Mouse (Mus musculus) liver, embryonic 15.5 days (tissue): ENCODE results near the gene Vmo1. TPM values are rescaled to one million over a fixed set of nuclear protein-coding genes. Genes with fewer than 3 reads are reported as not detected.

Experiments
- ATAC-seq: fragments of 200-750 bp; cut with Nextera tagmentation; 2 replicates; pipeline ENCODE4 v1.8.0; 2017; ENCODE audit warnings: moderate number of reproducible peaks, mild to moderate bottlenecking, moderate library complexity; ENCODE audit not compliant: insufficient read depth
- H3K27ac ChIP-seq: fragments of 300-500 bp; sonication (generic); replicated peaks from 2 replicates; pipeline ENCODE4 v1.5.1; 2015; ENCODE audit warnings: mild to moderate bottlenecking, inconsistent platforms
- H3K27me3 ChIP-seq: fragments of 300-500 bp; sonication (generic); 2 replicates; pipeline ENCODE4 v1.6.1; 2015; ENCODE audit warnings: mild to moderate bottlenecking, inconsistent platforms
- H3K36me3 ChIP-seq: fragments of 300-500 bp; sonication (generic); replicated peaks from 2 replicates; pipeline ENCODE4 v1.6.1; 2015; ENCODE audit warnings: moderate library complexity, mild to moderate bottlenecking, inconsistent platforms
- H3K4me1 ChIP-seq: fragments of 300-500 bp; sonication (generic); replicated peaks from 2 replicates; pipeline ENCODE4 v1.6.1; 2015; ENCODE audit warnings: inconsistent platforms
- H3K4me2 ChIP-seq: fragments of 300-500 bp; sonication (generic); 2 replicates; pipeline ENCODE4 v1.6.1; 2015; ENCODE audit warnings: moderate library complexity, mild to moderate bottlenecking, inconsistent platforms
- H3K4me3 ChIP-seq: fragments of 300-500 bp; sonication (generic); replicated peaks from 2 replicates; pipeline ENCODE4 v1.5.1; 2015; ENCODE audit warnings: mild to moderate bottlenecking, inconsistent platforms
- H3K9ac ChIP-seq: fragments of 300-500 bp; sonication (generic); 2 replicates; pipeline ENCODE4 v1.6.1; 2015; ENCODE audit warnings: moderate library complexity, mild to moderate bottlenecking, inconsistent platforms
- H3K9me3 ChIP-seq: fragments of 300-500 bp; sonication (generic); replicated peaks from 2 replicates; pipeline ENCODE4 v1.6.1; 2016; ENCODE audit warnings: inconsistent platforms
- WGBS: fragments of 180-500 bp; shearing (Covaris S2); methylation state at CpG from one replicate; pipeline ENCODE4 v1.1.7; 2015; ENCODE audit warnings: mixed read lengths; ENCODE audit not compliant: insufficient replicate concordance; 5-methylcytosine and 5-hydroxymethylcytosine counted together
- polyA plus RNA-seq: library from polyadenylated mRNA; unstranded; fragments of >200 nt; fragmentation: Nextera tagmentation; extraction: Ambion mirVana; gene quantifications from 2 replicates; pipeline ENCODE4 v1.2.1, GENCODE M21; 2015

Vmo1 gene
- polyA plus RNA-seq, 1 experiment from 2014 or later, result 0.31 TPM

- WGBS, result 57% methylated on average over 3 of the region's 3 CpGs
- no peak overlapping the region for H3K27ac ChIP-seq
- H3K4me3 ChIP-seq, result no peak overlapping the region
- H3K27me3 ChIP-seq, result peaks cover 32% of the 10 kb centered on the region
- no peaks in the 10 kb centered on the region for H3K36me3 ChIP-seq
- ATAC-seq, result no peak
- no peak overlapping the region for H3K9ac ChIP-seq
- H3K4me2 ChIP-seq, result no peak overlapping the region
- peaks cover 8% of the 10 kb centered on the region for H3K4me1 ChIP-seq
- H3K9me3 ChIP-seq, result no peaks in the 10 kb centered on the region
These were observed 44.7 kb downstream of the Vmo1 start for GRCm38 (mm10) chr11:70469764-70470163.

GRCm38 (mm10) chr11:70467902-70468619, 46.4 kb downstream of the Vmo1 start:
- H3K4me2 ChIP-seq, result no peak overlapping the region
- peaks cover 6% of the 10 kb centered on the region for H3K4me1 ChIP-seq
- H3K27me3 ChIP-seq, result peaks cover 49% of the 10 kb centered on the region
- H3K9ac ChIP-seq, result no peak overlapping the region
- H3K36me3 ChIP-seq, result no peaks in the 10 kb centered on the region
- no peak for ATAC-seq
- 45% methylated on average over 5 of the region's 5 CpGs for WGBS
- H3K4me3 ChIP-seq, result no peak overlapping the region
- no peak overlapping the region; the same call in 1 of the 2 replicates for H3K27ac ChIP-seq
- H3K9me3 ChIP-seq, result no peaks in the 10 kb centered on the region

GRCm38 (mm10) chr11:70465824-70466223, 48.6 kb downstream of the Vmo1 start:
- peak overlapping the region; percentile 11; the same call in 1 of the 2 replicates for H3K4me3 ChIP-seq
- H3K9ac ChIP-seq, result no peak overlapping the region
- peak overlapping the region; percentile 41 for H3K4me2 ChIP-seq
- H3K4me1 ChIP-seq, result peaks cover 6% of the 10 kb centered on the region
- no peaks in the 10 kb centered on the region for H3K36me3 ChIP-seq
- 28% methylated on average over 23 of the region's 23 CpGs for WGBS
- peaks cover 70% of the 10 kb centered on the region for H3K27me3 ChIP-seq
- no peak for ATAC-seq
- H3K9me3 ChIP-seq, result no peaks in the 10 kb centered on the region
- H3K27ac ChIP-seq, result no peak overlapping the region

GRCm38 (mm10) chr11:70465211-70465610, 49.2 kb downstream of the Vmo1 start:
- Histone ChIP-seq H3K4me1 (peaks cover 6% of the 10 kb centered on the region), H3K36me3 (no peaks in the 10 kb centered on the region), H3K9ac (no peak overlapping the region), H3K4me2 (no peak overlapping the region; the same call in 1 of the 2 replicates), H3K27me3 (peaks cover 76% of the 10 kb centered on the region), H3K4me3 (no peak overlapping the region), H3K27ac (no peak overlapping the region), H3K9me3 (no peaks in the 10 kb centered on the region)
- no peak for ATAC-seq
- 31% methylated on average over 16 of the region's 16 CpGs for WGBS

GRCm38 (mm10) chr11:70463970-70464369, 50.4 kb downstream of the Vmo1 start:
- Histone ChIP-seq H3K9me3 (no peaks in the 10 kb centered on the region), H3K4me2 (no peak overlapping the region), H3K27ac (no peak overlapping the region), H3K4me3 (no peak overlapping the region), H3K4me1 (peaks cover 16% of the 10 kb centered on the region), H3K27me3 (peaks cover 89% of the 10 kb centered on the region), H3K36me3 (no peaks in the 10 kb centered on the region), H3K9ac (no peak overlapping the region)
- ATAC-seq, result no peak
- WGBS, result 57% methylated on average over 5 of the region's 5 CpGs

Other genes with a start within 250 kb of the Vmo1 start
- 0.16 TPM in 1 of 2 replicates, not detected in the other for gene Alox12e, start 192.0 kb downstream of the Vmo1 start, polyA plus RNA-seq
- 1.3 and 1.6 TPM in 2 replicates for gene Alox15, start 162.6 kb downstream of the Vmo1 start, polyA plus RNA-seq
- gene Pelp1, start 104.6 kb downstream of the Vmo1 start, polyA plus RNA-seq, result 13.5 and 14.5 TPM in 2 replicates
- gene Arrb2, start 82.0 kb downstream of the Vmo1 start, polyA plus RNA-seq, result 15.6 and 16.5 TPM in 2 replicates
- gene Med11, start 62.7 kb downstream of the Vmo1 start, polyA plus RNA-seq, result 13.2 and 14.4 TPM in 2 replicates
- gene Zmynd15, start 55.2 kb downstream of the Vmo1 start, polyA plus RNA-seq, result 0.22 and 0.26 TPM in 2 replicates
- gene Cxcl16, start 54.6 kb downstream of the Vmo1 start, polyA plus RNA-seq, result 2.0 and 2.2 TPM in 2 replicates
- 0.89 and 1.5 TPM in 2 replicates for gene Tm4sf5, start 9.4 kb downstream of the Vmo1 start, polyA plus RNA-seq
- 31.9 and 36.3 TPM in 2 replicates for gene Gltpd2, start 4.6 kb upstream of the Vmo1 start, polyA plus RNA-seq
- gene Psmb6, start 10.8 kb upstream of the Vmo1 start, polyA plus RNA-seq, result 316 and 337 TPM in 2 replicates
- gene Gm40193, start 18.3 kb upstream of the Vmo1 start, polyA plus RNA-seq, result not detected in 2 replicates
- 1.8 TPM in 2 replicates for gene Pld2, start 25.4 kb upstream of the Vmo1 start, polyA plus RNA-seq
- gene Mink1, start 48.3 kb upstream of the Vmo1 start, polyA plus RNA-seq, result 4.9 and 6.2 TPM in 2 replicates
- not detected in 2 replicates for gene 4930544D05Rik, start 101.2 kb upstream of the Vmo1 start, polyA plus RNA-seq
- gene Chrne, start 104.6 kb upstream of the Vmo1 start, polyA plus RNA-seq, result not detected in 2 replicates
- gene Gp1ba, start 124.5 kb upstream of the Vmo1 start, polyA plus RNA-seq, result 2.6 and 3.0 TPM in 2 replicates
- gene Rnf167, start 132.6 kb upstream of the Vmo1 start, polyA plus RNA-seq, result 76.8 and 80.4 TPM in 2 replicates
- 70.3 and 79.4 TPM in 2 replicates for gene Slc25a11, start 132.9 kb upstream of the Vmo1 start, polyA plus RNA-seq
- gene Pfn1, start 140.0 kb upstream of the Vmo1 start, polyA plus RNA-seq, result 927 and 1,040 TPM in 2 replicates
- 10.8 and 18.2 TPM in 2 replicates for gene Eno3, start 142.6 kb upstream of the Vmo1 start, polyA plus RNA-seq
- gene Spag7, start 154.8 kb upstream of the Vmo1 start, polyA plus RNA-seq, result 55.1 and 59.5 TPM in 2 replicates
- 3.3 and 3.4 TPM in 2 replicates for gene Camta2, start 173.5 kb upstream of the Vmo1 start, polyA plus RNA-seq
- 1.3 and 1.6 TPM in 2 replicates for gene Inca1, start 185.5 kb upstream of the Vmo1 start, polyA plus RNA-seq
- gene Kif1c, start 185.9 kb upstream of the Vmo1 start, polyA plus RNA-seq, result 0.79 and 0.85 TPM in 2 replicates
- 1.4 TPM in 2 replicates for gene Zfp3, start 249.6 kb upstream of the Vmo1 start, polyA plus RNA-seq